Mouse (Mus musculus): Measurements from ENCODE around the gene Fuom. TPM values are rescaled to one million over a fixed set of nuclear protein-coding genes. Genes with fewer than 3 reads are reported as not detected.

Gene Fuom
- total RNA-seq, 2 experiments from 2014 or later, result 47.0 to 50.7 TPM

DNA sequence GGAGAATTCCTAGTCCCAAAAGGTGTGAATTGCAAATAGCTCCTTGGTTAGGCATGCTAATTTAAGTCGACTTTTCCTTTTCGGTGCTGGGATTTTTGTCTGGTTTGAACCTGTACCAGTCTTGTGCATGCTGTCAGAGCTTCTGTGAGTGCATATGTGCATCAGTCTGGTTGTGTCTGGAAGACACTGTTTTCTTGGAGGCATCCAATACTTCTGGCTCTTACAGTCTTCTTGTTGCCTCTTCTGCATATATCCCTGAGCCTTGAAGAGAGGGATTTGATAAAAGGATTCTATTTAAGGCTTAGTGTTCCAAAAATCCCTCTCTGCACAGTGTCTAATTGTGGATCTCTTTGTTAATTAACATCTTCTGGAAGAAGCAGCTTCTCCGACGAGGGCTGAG is 48.1 kb downstream of the Fuom start:
- DNase-seq, result peak; percentile 31 to 35

DNA sequence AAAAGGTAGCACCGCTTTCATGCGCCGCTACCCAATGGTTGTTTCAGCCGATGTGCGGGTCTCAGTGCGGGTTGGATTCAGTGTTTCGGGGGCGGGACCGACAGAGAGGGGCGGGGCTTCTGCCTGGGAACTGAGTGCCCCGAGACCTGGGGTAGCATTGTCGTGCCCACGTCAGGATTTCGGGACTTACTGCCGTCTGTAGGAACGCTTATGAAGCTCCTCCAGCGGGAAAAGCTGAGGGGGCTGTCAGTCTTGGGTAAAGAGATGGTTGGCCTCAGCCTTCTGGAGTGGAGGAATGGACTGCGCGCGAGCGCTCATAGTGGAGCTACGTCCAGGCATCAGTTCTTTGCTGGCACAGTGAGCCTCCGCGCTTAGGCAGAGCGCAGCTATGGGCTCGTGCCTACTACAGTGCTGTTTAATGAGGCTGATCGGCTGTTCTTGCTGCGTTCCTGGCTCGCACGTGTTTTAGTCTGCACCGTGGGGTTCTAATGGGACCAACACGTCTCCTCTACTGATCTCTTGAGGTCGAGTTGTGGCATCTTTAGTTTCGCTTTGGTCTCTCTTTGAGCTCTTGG is 53.0 kb downstream of the Fuom start:
- DNase-seq, result no peak

DNA sequence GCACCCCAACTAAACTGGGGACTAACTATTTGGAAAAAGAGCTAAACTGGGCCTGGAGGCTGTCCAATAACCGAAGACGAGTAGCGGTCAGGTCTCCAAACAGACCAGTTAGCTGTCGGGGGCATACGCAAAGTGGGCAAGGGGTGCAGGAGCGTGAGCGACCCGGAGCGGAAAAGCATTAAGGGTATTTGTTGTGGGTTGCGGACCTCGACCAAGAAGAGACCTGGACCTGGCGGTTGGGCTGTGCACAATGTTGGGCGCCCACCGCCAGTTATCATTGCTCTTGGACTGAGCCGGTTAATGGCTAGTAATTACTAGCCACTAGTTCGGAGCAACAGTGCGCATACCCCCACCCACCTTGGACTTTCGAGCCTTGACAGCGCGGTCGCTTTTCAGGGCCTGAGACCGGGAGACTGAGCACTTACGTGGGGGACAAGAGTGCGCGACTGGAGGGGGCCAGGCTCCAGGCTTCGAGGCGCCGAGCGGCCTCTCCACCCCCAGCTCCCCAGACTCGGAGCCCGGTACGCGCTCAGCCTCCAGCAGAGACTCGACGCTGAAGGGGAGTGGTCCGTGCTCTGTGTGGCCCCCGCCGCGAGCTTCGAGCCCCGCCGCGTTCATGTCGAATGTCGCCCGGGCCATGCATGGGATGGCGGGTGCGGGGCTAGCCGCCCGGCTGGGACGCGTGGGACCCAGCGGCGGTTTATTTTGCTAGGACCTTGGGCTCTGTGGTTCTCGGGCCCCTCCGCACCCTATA is 53.7 kb downstream of the Fuom start, which contains the start of gene Msx3:
Gene Msx3, minus strand, starts transcription at position 729 of the 754 bp plus-strand sequence.
- DNase-seq, result no peak

DNA sequence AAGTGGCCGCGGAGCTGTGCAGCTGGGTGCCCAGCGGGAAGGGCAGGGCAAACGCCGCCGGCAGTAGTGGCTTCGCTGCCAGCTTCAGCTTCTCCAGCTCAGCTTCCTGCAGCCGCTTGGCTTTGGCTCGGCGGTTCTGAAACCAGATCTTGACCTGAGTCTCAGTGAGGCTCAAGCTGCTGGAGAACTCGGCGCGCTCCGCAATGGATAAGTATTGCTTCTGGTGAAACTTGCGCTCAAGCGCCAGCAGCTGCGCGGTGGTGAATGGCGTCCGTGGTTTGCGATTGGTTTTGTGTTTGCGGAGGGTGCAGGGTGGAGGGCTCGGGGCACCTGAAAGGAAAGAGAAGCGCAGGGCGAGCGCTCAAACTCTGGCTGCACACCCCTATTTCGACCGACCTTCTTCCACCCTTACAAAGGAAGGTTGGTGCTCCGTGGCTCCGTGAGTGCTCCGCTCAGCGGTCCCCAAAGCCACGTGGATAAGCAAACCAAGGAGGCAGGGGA is 54.4 kb downstream of the Fuom start:
- no peak for DNase-seq

Other genes with a start within 250 kb of the Fuom start
- gene Kndc1, start 207.7 kb downstream of the Fuom start, total RNA-seq (2021), result 10 to 100 TPM; 87.3 to 88.1 TPM
- gene Utf1, start 158.7 kb downstream of the Fuom start, total RNA-seq (2021), result not detected
- gene 6430531B16Rik, start 123.7 kb downstream of the Fuom start, total RNA-seq (2021), result under 1 TPM; 0.72 to 0.78 TPM
- gene Adam8, start 109.9 kb downstream of the Fuom start, total RNA-seq (2021), result 1 to 10 TPM; 5.7 to 6.9 TPM
- 10 to 100 TPM; 23.7 to 30.7 TPM for gene Zfp511, start 66.0 kb downstream of the Fuom start, total RNA-seq (2021)
- 10 to 100 TPM; 34.8 to 36.3 TPM for gene Tubgcp2, start 65.8 kb downstream of the Fuom start, total RNA-seq (2021)
- under 1 TPM in 1 of 2 experiments, not detected in 1; 0.18 TPM for gene Msx3, start 53.4 kb downstream of the Fuom start, total RNA-seq (2021)
- gene Caly, start 19.9 kb downstream of the Fuom start, total RNA-seq (2021), result 100 to 1,000 TPM; 242 to 255 TPM
- not detected for gene Prap1, start 9.0 kb downstream of the Fuom start, total RNA-seq (2021)
- 1 to 10 TPM; 3.0 to 3.4 TPM for gene Paox, start 13.4 kb upstream of the Fuom start, total RNA-seq (2021)
- gene Echs1, start 14.0 kb upstream of the Fuom start, total RNA-seq (2021), result 10 to 100 TPM; 60.2 to 61.0 TPM
- 10 to 100 TPM; 23.0 to 27.3 TPM for gene Mtg1, start 35.1 kb upstream of the Fuom start, total RNA-seq (2021)
- gene Sprn, start 52.4 kb upstream of the Fuom start, total RNA-seq (2021), result 100 to 1,000 TPM; 165 to 170 TPM
- not detected for gene Olfr522, start 62.3 kb upstream of the Fuom start, total RNA-seq (2021)
- gene Olfr523, start 70.8 kb upstream of the Fuom start, total RNA-seq (2021), result under 1 TPM; 0.10 to 0.18 TPM
- not detected for gene Olfr524, start 103.5 kb upstream of the Fuom start, total RNA-seq (2021)
- gene Cd163l1, start 115.8 kb upstream of the Fuom start, total RNA-seq (2021), result under 1 TPM; 0.43 to 0.70 TPM
- under 1 TPM; 0.17 to 0.18 TPM for gene 5830411N06Rik, start 144.8 kb upstream of the Fuom start, total RNA-seq (2021)
- gene Olfr525, start 218.4 kb upstream of the Fuom start, total RNA-seq (2021), result not detected
- not detected for gene Olfr527, start 231.6 kb upstream of the Fuom start, total RNA-seq (2021)

Measured in layer of hippocampus, postnatal 36 days (tissue).